Mouse (Mus musculus) urinary bladder, adult 18-20 months (tissue): ENCODE data around the gene Tsc22d4.

Experiments
- DNase-seq, 2 experiments: peaks; one replicate each; pipeline ENCODE4 v3.0.0; 2022; ENCODE audit warnings: low spot score in 2 of 2, mixed read lengths in 2 of 2

Tsc22d4 gene

DNA sequence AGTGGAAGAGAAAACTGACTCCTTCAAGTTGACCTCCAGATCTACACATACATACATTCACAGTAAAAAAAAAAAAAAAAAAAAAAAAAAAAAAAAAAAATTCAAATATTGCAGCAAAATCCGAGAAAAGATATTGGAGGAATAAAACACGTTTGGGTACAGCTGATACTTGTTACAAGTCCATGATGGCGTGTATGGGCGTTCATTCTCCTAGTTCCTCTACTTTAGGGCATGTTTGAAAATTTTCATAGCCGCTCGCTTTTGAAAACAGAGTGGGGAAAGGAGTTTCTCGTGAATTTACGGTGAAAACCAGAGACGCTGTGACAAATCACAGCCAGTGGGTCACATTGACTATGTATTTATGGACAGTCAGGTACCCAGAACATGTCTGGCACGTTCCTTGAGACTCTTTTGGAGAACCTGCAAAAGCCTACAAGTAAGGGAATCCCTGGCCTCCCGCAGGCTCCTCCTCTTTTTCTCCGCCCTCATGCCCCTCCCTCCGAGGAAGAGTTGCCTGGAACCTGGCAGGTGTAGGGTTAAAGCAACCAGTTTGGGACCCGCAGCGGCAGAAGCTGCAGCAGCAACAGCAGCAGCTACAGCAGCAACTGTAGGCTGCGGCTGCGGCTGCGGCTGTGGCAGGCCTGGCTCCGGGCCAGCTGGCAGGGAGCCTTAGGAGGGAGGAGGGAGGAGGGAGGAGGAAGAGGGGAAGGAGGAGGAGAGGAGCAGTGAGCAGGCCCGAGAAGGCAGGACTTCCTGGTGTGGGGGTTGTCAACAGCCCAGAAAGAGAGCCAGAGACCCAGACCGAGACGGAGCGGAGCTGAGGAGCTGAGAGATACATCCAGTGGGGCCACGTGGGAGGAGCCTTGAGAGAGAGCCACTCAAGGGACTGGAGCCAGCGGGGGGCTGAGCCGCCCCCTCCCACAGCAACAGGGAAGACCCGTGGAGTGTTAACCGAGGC is at the start of gene Tsc22d4:
Tsc22d4 (plus strand) TSS at position 517 of the 958 bp plus-strand sequence.
- peak in 1 of 2 experiments; percentile 88 for DNase-seq

DNA sequence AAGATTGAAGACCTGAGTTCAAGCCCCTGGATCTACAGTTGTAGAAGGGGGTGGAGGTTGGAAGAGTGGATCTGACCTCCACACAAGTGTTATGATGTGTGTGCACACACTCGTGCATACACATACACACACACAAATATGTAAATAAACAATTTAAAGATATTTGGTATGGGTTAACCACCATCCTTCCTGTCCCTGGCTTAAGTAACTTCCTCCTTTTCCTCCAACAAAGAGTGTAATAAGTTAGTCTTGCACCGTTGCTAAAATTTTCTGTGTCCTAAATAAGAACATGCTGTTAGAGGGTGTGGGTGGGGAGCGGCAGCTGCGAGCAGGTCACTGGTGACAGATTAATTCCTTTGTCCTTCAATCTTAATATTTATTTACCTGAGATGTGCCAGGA is 49.6 kb upstream of the Tsc22d4 start:
- no peak for DNase-seq

DNA sequence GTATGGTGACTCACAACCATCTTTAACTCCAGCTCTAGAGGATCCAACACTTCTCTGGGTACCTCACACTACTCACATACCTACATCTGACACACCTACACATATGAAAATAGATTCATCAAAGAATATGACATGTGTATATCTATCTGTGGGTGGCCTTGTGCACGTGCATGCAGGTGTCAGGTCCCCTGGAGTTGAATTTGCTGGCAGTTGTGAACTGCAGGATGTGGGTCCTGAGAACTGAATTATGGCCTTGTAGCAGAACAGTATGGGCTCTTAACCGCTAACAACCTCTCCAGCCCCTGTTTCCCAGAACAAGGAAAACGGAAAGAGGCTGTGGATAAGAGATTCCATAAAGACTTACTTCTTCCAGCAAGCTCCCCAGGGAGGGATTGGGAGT is 46.5 kb upstream of the Tsc22d4 start:
- DNase-seq: no peak

DNA sequence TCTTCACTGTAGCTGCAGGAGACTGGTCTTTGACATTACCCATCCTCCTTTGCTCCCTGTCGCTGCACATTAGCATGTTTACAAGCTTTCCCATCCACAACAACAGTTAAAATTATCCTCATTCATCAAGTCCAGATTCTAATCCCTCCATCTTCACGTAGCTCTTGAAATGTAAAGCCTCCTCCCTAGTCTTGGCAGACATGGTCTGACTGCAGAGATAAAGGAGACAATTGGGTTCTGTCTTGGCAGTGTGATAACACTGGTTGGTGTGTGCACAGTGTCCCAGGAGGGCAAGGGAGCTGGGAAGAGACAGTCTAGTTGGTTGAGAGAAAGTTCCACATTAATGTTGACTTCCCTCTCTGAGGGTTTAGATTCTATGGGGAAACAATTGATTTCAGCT is 45.7 kb upstream of the Tsc22d4 start:
- no peak for DNase-seq

DNA sequence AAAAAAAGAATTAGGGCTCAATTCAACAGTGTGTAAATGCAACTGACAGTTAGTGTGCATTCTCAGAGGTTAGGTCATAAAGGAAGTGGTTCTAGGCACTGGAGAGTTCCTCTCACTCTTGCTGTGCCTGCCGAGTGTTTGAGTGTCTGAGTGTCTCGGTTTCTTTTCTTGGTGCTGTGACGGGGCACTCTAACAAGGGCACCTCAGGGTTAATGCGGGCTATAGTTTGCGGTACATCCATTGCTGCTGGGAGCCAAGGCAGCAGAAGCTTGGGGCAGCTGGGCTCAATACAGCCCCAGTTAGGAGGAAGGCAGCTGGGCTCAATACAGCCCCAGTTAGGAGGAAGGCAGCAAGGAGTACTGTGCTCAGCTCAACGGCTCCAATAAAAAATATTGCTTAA is 40.3 kb upstream of the Tsc22d4 start:
- DNase-seq: no peak

DNA sequence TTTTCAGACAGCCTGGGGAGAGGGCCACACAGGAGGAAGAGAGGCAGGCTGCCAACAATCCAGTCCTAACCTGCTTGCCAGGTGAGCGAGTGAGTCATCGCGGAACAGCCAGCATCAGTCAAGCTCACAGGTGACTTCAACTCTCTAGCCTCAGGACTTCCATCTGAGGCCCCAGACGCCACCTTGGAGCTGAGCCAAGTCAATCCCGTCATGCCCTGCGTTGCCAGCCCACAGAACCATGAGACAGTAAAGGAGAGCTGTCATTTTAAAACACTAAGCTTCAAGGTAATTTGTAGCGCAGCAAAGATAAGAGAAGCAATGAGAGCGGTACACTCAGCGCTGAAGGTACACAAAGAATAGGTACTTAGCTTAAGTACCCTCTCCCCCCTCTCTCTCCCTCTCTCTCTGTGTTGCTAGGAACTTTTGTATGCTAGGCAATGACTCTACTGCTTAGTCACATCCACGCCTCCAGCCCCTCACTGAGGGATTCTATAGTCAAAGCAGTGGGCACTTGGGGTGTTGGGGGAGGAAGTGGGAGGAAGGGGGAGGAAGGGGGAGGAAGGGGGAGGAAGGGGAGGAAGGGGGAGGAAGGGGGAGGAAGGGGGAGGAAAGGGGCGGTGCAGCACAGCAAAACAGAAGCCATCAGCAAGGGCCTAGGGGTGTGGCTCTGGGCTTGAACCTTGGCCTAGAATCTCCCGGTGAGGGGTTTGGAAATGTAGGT is 38.5 kb upstream of the Tsc22d4 start:
- DNase-seq: peak; percentile 86 to 87

DNA sequence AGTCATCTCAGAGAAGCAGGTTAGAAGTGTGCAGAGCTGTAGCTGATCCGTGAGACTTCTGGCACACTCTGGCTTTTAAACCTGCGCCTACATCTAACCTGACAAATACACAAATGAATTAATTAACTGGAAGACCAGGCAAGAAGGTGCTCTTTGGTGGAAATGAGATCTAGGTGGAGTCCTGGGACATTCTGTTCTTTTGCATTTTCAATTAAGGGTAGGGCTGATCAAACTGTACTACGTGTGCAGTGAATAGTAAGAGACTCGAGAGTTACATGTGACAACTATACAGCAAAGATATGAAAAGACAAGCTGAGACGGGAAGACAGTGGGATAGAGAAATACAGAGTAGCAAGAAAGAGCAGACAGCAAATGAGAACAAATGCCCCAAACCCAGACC is 32.1 kb upstream of the Tsc22d4 start:
- DNase-seq: no peak

DNA sequence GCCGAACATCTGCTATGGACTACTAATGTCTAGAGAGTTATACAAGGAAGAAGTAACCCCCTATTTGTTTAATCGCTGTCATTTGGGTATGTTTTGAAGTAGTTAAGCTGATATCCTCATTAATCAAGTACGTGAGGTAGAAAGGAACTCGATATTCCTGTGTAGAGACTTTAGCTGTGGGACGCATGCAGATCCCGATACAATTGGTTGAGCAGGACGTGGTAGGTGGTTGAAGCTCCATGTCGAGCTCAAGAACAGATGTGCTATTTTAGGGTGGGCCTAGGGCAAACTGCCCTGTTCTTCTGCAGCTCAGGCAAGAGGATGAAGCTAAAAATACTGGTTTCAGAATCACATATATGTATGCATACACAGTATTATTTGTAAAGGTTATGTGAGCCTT is 29.8 kb upstream of the Tsc22d4 start:
- no peak for DNase-seq

DNA sequence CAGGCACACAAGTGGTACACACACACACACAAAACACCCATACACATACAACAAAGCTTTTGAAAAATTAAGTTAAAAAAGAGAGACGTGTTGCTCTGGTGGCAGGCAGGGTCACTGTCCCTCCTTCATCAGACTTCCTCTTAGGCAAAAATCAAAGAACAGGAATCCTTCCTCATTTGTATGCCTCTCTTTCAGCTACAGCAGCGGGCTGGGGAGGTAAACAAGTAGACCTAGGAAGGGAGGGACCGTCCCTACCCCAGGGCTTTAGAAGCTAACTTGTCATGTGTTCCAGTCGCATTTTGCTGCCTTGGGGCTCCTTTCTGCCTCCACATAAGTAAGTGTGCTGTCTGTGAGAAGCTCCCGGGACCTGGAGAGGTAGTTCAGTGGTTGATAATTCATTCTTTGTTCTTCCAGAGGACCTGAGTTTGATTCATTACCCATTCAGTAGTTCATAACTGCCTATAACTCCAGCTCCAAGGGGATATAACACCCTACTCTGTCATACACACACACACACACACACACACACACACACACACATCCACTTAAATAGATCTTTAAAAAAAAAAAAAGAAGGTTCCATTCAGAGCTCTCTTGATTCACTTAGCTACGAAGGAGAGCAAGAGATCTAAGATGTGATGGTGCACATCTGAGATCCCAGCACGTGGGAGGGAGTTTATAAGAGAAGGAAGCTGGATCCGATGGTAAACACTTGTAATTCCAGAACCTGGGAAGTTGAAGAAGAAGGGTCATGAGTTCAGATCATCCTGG is 27.3 kb upstream of the Tsc22d4 start:
- no peak for DNase-seq

DNA sequence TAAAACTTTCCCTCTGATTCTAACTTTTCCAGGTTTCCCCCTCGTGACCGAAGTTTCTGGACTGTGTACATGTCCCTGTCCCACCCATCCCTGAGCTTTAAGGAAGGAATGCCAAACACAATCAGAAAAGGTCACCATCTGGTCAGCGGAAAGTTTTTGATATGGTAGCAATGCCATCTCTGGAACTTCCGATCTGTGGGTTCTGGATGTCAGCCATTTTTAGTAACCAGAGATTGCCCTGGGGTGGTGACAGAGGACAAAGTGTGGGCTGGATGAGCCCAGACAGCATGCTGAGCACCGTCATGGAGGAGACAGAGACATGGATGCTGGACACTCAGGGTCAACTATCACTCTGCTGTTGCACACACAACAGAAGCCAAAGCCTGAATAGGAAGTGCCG is 26.4 kb upstream of the Tsc22d4 start:
- no peak for DNase-seq

DNA sequence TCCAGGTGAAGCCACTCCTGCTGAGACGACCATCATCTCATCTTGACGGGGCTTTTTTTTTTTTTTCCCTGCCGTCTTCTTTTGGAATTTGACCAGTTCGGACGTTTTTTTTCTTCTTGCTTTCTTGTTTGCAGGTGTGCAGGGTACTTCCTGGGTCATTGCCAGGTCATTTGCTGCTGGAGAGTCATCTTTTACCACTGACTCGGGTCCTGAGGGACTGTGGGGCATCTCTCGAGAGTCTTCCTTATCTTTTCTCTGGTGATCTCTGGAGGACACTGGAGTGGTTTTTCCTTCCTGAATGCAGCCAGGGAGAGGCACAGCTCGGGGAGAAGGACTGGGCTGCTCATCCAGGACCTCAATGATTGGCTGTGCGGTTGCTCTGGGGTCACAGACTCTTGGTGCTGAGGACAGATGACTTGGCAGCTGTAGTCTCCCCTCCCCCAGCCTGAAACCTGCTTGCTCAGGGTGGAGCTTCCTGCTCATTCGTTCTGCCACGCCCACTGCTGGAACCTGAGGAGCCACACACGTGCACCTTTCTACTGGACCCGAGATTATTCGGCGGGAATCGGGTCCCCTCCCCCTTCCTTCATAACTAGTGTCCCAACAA is 24.9 kb upstream of the Tsc22d4 start:
- peak; percentile 32 to 33 for DNase-seq

DNA sequence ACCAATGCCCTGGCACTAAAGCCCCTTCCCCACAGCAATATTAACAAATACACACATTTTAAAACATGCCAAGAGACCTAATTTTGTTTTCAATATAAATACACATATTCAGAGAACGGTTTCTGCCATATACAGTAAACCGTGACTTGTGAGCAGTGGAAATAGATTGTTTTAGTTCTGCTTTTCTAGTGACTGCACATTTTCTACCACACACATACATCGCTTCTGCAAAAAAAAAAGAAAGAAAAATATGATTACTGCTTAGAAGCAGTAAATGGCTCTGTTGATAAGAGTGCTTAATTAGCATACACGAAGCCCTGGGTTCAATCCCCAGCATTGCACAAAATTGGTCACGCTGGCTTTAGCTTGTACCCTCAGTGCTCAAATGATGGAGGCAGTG is 21.7 kb upstream of the Tsc22d4 start:
- no peak for DNase-seq

DNA sequence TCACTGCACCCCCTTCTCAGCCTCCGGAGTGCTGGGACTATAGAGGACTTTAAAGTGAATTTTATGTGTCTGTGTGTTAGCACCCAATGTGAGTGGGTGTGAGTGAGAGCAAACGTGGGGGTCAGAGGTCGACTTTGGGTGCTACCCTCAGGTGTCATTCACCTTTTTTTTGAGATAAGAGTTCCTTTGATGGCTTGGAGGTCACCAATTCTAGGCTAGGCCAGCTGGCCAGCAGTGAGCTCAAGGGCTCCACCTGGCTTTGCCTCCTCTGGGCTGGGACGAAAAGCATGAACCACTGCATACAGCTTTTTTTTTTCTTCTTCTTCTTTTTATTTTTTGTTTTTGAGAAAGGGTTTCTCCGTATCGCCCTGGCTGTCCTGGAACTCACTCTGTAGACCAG is 18.8 kb upstream of the Tsc22d4 start:
- DNase-seq: no peak

DNA sequence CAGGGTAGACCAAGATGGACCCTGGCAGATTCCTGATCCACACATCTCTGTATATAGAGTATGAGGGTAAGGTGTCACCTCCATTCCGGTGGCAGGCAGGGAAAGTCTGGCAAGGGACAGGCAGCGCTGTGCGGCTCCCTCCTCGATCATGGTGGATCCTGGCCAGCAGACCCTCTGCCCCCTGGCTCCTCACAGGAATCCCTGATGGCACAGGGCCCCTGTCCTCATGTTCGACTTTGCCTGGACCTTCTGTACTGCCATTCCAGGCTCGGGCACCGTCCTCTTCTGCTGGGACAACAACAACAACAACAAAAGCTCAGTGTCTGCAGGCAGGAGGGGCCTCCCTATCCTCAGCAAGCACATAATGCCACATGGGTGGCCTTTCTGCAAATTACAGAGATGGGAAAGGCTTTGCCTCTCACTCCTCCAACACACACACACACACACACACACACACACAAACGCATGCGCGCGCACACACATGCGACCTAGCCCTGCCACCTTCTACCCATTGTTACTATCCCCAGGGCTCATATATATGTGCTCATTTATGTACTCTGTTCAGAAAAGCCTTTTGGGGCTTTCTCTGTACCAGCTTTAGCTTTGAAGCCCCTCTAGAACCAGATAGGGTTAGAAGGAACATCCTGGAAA is 11.8 kb upstream of the Tsc22d4 start:
- DNase-seq: no peak

DNA sequence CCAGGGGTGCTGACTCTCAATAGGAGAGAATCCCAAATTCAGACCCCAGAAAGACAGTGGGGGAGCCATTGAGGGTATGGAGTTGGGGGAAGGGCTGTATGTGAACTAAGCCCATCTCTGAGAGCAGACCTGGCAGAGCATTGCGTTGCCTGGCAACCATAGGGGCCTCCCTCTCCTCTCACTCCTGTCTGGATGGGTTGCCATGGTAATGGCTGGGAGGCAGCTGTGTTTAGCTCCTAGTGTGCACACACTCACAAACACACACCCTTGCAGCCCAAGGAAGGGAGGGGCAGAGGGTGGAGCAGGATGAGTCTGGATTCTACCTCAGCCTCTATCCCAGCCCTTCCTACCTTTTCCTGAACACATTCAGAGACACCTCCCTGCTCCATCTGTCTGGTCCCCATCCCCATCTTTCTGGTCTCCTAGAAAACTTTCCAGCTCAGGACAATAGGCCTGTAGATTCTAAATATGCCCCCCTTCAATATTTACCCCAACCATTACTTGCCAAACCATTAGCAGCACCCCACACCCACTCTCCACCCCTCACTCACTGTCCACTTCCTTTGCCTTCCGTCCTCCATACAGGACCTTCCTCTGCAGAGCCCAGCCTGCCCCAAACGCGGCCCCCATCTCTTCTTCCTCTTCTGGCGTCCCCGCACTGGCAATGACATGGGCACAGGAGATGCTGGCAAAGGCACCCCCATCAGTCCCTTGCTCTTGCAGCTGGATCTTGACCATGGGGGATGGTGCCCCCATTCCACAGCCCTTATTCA is 11.1 kb upstream of the Tsc22d4 start:
- no peak for DNase-seq

DNA sequence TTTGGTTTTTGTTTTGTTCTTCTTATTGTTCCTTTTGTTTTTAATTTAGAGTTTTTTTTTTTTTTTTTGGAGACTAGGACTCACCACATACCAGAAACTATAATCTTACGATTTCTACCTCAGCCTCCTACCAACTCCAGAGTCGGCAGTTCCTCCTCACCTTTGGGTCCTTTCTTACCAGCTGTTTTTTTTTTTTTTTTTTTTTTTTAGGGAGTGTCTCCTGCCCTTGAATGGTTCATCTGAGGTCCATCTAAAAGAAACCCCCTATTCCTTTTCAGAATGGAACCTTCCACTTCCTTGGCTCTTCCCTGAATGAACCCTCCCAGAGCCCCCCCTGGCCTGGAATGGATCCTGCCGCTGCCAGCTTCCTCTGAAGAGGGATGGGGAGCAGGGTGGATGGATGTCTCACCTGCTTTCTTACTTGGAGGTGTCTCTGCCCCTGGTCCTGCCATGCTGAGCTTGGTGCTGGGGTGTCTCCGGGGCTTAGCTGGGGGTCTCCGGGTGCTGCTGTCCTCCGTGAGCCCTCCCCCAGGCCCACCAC is 8.1 kb upstream of the Tsc22d4 start:
- no peak for DNase-seq

DNA sequence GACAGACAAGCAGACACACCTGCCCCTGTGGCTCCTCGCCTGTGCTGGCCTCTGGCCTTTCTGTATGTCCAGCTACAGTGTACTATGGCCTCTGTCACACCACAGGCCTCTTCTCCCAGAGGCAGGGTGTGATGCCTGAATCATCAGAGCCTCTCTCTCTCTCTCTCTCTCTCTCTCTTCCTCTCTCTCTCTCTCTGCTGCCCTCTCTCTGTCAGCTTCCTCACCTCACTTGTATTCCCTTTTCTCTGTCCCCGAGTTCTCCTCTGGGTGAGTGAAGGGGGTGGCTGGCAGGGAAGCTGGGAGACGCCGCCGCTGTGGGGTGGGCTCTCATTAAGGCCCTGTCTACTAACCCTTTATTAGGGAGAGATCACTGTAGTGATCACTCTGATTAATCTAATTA is 7.0 kb upstream of the Tsc22d4 start:
- DNase-seq: no peak

DNA sequence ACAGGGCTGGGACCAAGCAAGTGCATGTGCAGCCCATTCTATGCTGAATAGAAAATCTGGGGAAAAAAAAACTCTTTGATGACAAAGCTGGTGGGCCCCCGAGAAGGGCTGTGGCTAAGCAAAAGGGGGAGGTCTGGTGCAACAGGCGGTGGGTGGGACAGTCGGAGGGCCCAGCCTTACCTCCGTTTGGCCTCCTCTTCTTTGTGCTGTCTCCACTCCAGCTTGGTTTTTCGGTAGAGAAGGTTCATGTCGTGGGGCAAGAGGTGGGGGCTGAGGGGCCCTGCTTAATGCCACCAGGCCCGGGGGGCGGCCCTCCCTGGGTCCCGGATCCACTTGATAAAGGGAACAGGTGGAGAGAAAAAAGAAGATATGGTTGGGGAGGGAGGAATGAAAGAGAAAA is 6.1 kb upstream of the Tsc22d4 start:
- DNase-seq: no peak

DNA sequence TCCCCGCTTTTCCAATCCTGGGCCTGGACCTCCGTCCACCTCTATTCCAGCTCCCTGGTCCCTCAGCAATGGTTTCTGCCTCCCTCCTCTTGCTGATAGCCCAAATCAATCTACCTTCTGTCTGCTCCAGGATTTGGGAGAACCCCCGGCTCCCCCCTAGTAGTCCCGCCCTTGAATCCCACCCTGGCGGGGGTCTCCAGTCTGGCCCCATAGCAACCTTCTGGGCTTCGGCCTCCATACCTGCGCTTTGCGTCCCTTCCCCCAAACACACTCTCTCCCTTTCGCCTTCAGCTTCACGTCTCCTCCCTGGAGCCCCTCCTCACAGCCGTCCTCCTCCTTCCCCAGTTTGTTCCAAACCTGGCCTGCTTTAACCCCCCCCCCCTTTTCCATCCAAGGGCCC is 5.0 kb upstream of the Tsc22d4 start:
- DNase-seq: no peak
